Mouse (Mus musculus): ENCODE measurements around the gene Ugt1a2. TPM values are rescaled to one million over a fixed set of nuclear protein-coding genes. Genes with fewer than 3 reads are reported as not detected.
"Not testable (repeated sequence)": the region's sequence is repeated elsewhere in the genome, so short reads cannot be mapped to it uniquely, and the experiment has no call there.

The Ugt1a2 gene
- total RNA-seq (2014; rRNA removed): 9.5 and 10.4 TPM in 2 replicates
- polyA plus RNA-seq (2012; rRNA removed): 0.29 and 0.57 TPM in 2 replicates

GRCm38 (mm10) chr1:88200456-88200855 lies at the start of gene Ugt1a2:
Gene Ugt1a2, plus strand, starts transcription at chr1:88200601.
- 71% methylated on average over 7 of the region's 7 CpGs for WGBS
- TF ChIP-seq CTCF (IDR thresholded peaks at IDR 0.05; ENCODE audit: low read depth, low read length) (no peak), POLR2A (IDR thresholded peaks at IDR 0.05; ENCODE audit: extremely low read depth, insufficient read depth, low read length) (no peak)
- peaks cover 9% of the 10 kb centered on the region; the same call in 1 of the 2 replicates for H3K4me1 ChIP-seq (ENCODE audit: control insufficient read depth, insufficient read depth, low read length)
- DNase-seq (ENCODE audit: extremely low read depth, low read depth, low spot score): no peak
- no peak within 1 kb of the TSS for H3K9ac ChIP-seq (ENCODE audit: low read depth, low read length)
- no peak within 1 kb of the TSS for H3K27ac ChIP-seq (replicated peaks; ENCODE audit: insufficient read depth, low read depth, low read length)
- H3K79me2 ChIP-seq (ENCODE audit: control insufficient read depth, insufficient read depth, low read length): peaks cover 25% of the 10 kb centered on the region
- H3K27me3 ChIP-seq (ENCODE audit: control insufficient read depth, insufficient read depth, low read length): no peaks in the 10 kb centered on the region
- H3K36me3 ChIP-seq (ENCODE audit: control insufficient read depth, insufficient read depth, low read length): peaks cover 30% of the 10 kb centered on the region
- no peak within 1 kb of the TSS for H3K4me3 ChIP-seq (ENCODE audit: insufficient read depth, low read depth, low read length)

DNA sequence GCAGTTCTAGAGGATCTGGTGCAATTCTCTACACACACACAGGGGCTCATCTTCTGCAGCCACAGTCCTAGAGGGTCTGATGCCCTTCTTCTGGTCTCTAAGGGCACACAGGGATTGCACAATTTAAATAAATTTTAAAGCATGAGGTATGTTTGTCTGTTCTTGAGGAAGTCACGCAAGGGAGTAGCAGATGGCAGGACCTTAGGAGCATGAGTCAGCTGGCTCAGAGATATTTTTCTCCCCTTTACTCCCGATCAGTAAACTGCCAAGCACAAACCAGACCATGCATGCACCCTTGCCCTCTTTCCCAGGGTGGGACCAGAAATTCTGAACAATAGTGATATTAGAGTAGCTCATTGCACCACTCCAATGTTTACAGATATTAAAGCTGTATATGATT lies 42.0 kb upstream of the Ugt1a2 start:
- no peak for DNase-seq (ENCODE audit: extremely low read depth, low read depth, low spot score)
- no peak for TF ChIP-seq CTCF (IDR thresholded peaks at IDR 0.05; ENCODE audit: low read depth, low read length)
- TF ChIP-seq POLR2A (IDR thresholded peaks at IDR 0.05; ENCODE audit: extremely low read depth, insufficient read depth, low read length): no peak
- no peak overlapping the region for H3K4me3 ChIP-seq (ENCODE audit: insufficient read depth, low read depth, low read length)
- H3K79me2 ChIP-seq (ENCODE audit: control insufficient read depth, insufficient read depth, low read length): peaks cover 22% of the 10 kb centered on the region
- H3K36me3 ChIP-seq (ENCODE audit: control insufficient read depth, insufficient read depth, low read length): peaks cover 13% of the 10 kb centered on the region; the same call in 1 of the 2 replicates
- no peak overlapping the region for H3K27ac ChIP-seq (replicated peaks; ENCODE audit: insufficient read depth, low read depth, low read length)
- H3K9ac ChIP-seq (ENCODE audit: low read depth, low read length): no peak overlapping the region
- no peaks in the 10 kb centered on the region for H3K27me3 ChIP-seq (ENCODE audit: control insufficient read depth, insufficient read depth, low read length)
- WGBS: 31% methylated on average over 2 of the region's 2 CpGs
- H3K4me1 ChIP-seq (ENCODE audit: control insufficient read depth, insufficient read depth, low read length): peaks cover 8% of the 10 kb centered on the region

DNA sequence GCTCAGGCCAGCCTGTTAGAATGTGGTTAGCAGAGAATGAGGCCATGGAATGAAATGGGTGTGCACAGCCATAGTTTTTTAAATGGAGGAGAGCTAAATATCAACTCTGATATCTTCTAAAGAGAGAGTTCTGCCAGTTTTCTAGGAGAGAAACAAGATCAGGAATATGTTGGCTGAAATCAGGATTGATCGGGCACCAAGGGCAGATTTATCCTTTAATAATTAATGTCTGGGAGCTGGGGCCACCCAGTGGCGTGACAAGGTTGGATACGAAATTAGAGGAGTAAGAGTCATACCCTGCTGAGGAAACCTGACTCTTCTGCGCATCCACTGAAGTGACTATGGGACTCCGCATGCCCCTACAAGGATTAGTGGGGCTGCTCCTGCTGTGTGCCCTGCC lies 34.7 kb upstream of the Ugt1a2 start, which contains the start of gene Ugt1a5:
TSS of gene Ugt1a5 (plus strand) at position 302 of the 400 bp plus-strand sequence.
- Histone ChIP-seq H3K4me3 (ENCODE audit: insufficient read depth, low read depth, low read length) (peak within 1 kb of the TSS; percentile 55), H3K27ac (replicated peaks; ENCODE audit: insufficient read depth, low read depth, low read length) (peak within 1 kb of the TSS; percentile 93), H3K27me3 (ENCODE audit: control insufficient read depth, insufficient read depth, low read length) (no peaks in the 10 kb centered on the region), H3K9ac (ENCODE audit: low read depth, low read length) (peak within 1 kb of the TSS; percentile 73), H3K79me2 (ENCODE audit: control insufficient read depth, insufficient read depth, low read length) (peaks cover 23% of the 10 kb centered on the region), H3K36me3 (ENCODE audit: control insufficient read depth, insufficient read depth, low read length) (peaks cover 9% of the 10 kb centered on the region), H3K4me1 (ENCODE audit: control insufficient read depth, insufficient read depth, low read length) (peaks cover 30% of the 10 kb centered on the region)
- WGBS: 28% methylated on average over 5 of the region's 5 CpGs
- peak; percentile 92 for DNase-seq (ENCODE audit: extremely low read depth, low read depth, low spot score)
- TF ChIP-seq CTCF (IDR thresholded peaks at IDR 0.05; ENCODE audit: low read depth, low read length) (no peak; the same call in 1 of the 2 replicates), POLR2A (IDR thresholded peaks at IDR 0.05; ENCODE audit: extremely low read depth, insufficient read depth, low read length) (no peak)

DNA sequence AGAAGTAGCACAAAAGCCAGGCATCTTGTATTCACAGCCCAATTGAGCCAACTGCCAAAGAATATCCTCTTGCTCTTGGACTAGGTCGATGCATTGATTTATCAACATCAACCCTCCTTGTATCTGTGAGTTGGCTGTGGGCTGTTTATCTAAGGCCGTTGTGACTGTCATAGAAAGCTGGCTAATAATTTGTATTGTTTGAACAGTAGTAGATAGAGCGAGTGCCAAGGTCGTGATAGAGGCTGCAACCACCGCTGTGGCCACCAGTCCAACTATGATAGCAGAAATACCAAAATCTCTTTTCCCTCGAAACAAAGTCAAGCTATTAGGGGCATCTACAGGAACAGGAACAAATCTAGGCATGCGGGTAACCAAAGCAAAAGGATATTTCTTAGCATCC lies 28.2 kb upstream of the Ugt1a2 start:
- H3K9ac ChIP-seq (ENCODE audit: low read depth, low read length): not testable (repeated sequence)
- WGBS: 21% methylated on average over 6 of the region's 7 CpGs
- peaks cover 12% of the 10 kb centered on the region; the same call in 1 of the 2 replicates for H3K79me2 ChIP-seq (ENCODE audit: control insufficient read depth, insufficient read depth, low read length)

GRCm38 (mm10) chr1:88179657-88180056 lies 20.7 kb upstream of the Ugt1a2 start:
- TF ChIP-seq CTCF (IDR thresholded peaks at IDR 0.05; ENCODE audit: low read depth, low read length): no peak
- no peak for TF ChIP-seq POLR2A (IDR thresholded peaks at IDR 0.05; ENCODE audit: extremely low read depth, insufficient read depth, low read length)
- H3K79me2 ChIP-seq (ENCODE audit: control insufficient read depth, insufficient read depth, low read length): peaks cover 9% of the 10 kb centered on the region; the same call in 1 of the 2 replicates
- H3K27me3 ChIP-seq (ENCODE audit: control insufficient read depth, insufficient read depth, low read length): no peaks in the 10 kb centered on the region
- DNase-seq (ENCODE audit: extremely low read depth, low read depth, low spot score): peak; percentile 99
- H3K9ac ChIP-seq (ENCODE audit: low read depth, low read length): no peak overlapping the region
- WGBS: 70% methylated on average over 1 of the region's 1 CpGs
- peaks cover 26% of the 10 kb centered on the region for H3K4me1 ChIP-seq (ENCODE audit: control insufficient read depth, insufficient read depth, low read length)
- peaks cover 15% of the 10 kb centered on the region for H3K36me3 ChIP-seq (ENCODE audit: control insufficient read depth, insufficient read depth, low read length)
- no peak overlapping the region for H3K4me3 ChIP-seq (ENCODE audit: insufficient read depth, low read depth, low read length)
- peak overlapping the region; percentile 91 for H3K27ac ChIP-seq (replicated peaks; ENCODE audit: insufficient read depth, low read depth, low read length)

More for the DNA sequence above, 28.2 kb upstream of the Ugt1a2 start:
- Histone ChIP-seq H3K36me3 (ENCODE audit: control insufficient read depth, insufficient read depth, low read length) (peaks cover 11% of the 10 kb centered on the region), H3K4me1 (ENCODE audit: control insufficient read depth, insufficient read depth, low read length) (peaks cover 19% of the 10 kb centered on the region)
- not testable (repeated sequence) for H3K27me3 ChIP-seq (ENCODE audit: control insufficient read depth, insufficient read depth, low read length); H3K4me3 ChIP-seq (ENCODE audit: insufficient read depth, low read depth, low read length); H3K27ac ChIP-seq (replicated peaks; ENCODE audit: insufficient read depth, low read depth, low read length)
- DNase-seq (ENCODE audit: extremely low read depth, low read depth, low spot score): peak; percentile 94

- H3K36me3 ChIP-seq (ENCODE audit: control insufficient read depth, insufficient read depth, low read length): peaks cover 32% of the 10 kb centered on the region
- peak; percentile 47 for DNase-seq (ENCODE audit: extremely low read depth, low read depth, low spot score)
- no peak overlapping the region for H3K27ac ChIP-seq (replicated peaks; ENCODE audit: insufficient read depth, low read depth, low read length)
- H3K27me3 ChIP-seq (ENCODE audit: control insufficient read depth, insufficient read depth, low read length): no peaks in the 10 kb centered on the region
- H3K9ac ChIP-seq (ENCODE audit: low read depth, low read length): no peak overlapping the region
- 58% methylated on average over 5 of the region's 5 CpGs for WGBS
- TF ChIP-seq CTCF (IDR thresholded peaks at IDR 0.05; ENCODE audit: low read depth, low read length): no peak
- TF ChIP-seq POLR2A (IDR thresholded peaks at IDR 0.05; ENCODE audit: extremely low read depth, insufficient read depth, low read length): no peak
- H3K4me3 ChIP-seq (ENCODE audit: insufficient read depth, low read depth, low read length): no peak overlapping the region
- H3K4me1 ChIP-seq (ENCODE audit: control insufficient read depth, insufficient read depth, low read length): peaks cover 9% of the 10 kb centered on the region; the same call in 1 of the 2 replicates
- H3K79me2 ChIP-seq (ENCODE audit: control insufficient read depth, insufficient read depth, low read length): peaks cover 22% of the 10 kb centered on the region; the same call in 1 of the 2 replicates
These were observed 14.0 kb upstream of the Ugt1a2 start for GRCm38 (mm10) chr1:88186325-88186935.

Measured in liver, adult 2 months (tissue).